Mouse (Mus musculus): ENCODE results near the gene Dgkh. TPM values are rescaled to one million over a fixed set of nuclear protein-coding genes. Genes with fewer than 3 reads are reported as not detected.
"Not testable (repeated sequence)": the region's sequence is repeated elsewhere in the genome, so short reads cannot be mapped to it uniquely, and the experiment has no call there.

The Dgkh gene
- polyA plus RNA-seq, 1 experiment from 2014 or later: 4.4 TPM

- Histone ChIP-seq H3K4me2 (ENCODE audit: low read depth, low read length) (peak overlapping the region; percentile 96), H3K9ac (ENCODE audit: low read depth, low read length) (peak overlapping the region; percentile 71; the same call in 1 of the 2 replicates), H3K4me1 (ENCODE audit: control insufficient read depth, insufficient read depth, low read length) (no peaks in the 10 kb centered on the region), H3K9me3 (ENCODE audit: control insufficient read depth, low read length) (no peaks in the 10 kb centered on the region), H3K36me3 (ENCODE audit: control insufficient read depth, insufficient read depth, low read length) (no peaks in the 10 kb centered on the region), H3K27me3 (replicated peaks; ENCODE audit: control insufficient read depth, insufficient read depth, low read length) (no peaks in the 10 kb centered on the region), H3K27ac (replicated peaks; ENCODE audit: low read depth, low read length) (no peak overlapping the region), H3K4me3 (ENCODE audit: low read depth, low read length) (peak overlapping the region; percentile 71)
- DNase-seq (ENCODE audit: low spot score) (no peak), ATAC-seq (ENCODE audit: low read depth) (no peak)
- WGBS: 15% methylated on average over 13 of the region's 13 CpGs
Measured at GRCm38 (mm10) chr14:78725976-78726375, 6.6 kb downstream of the Dgkh start.

GRCm38 (mm10) chr14:78725307-78725956 is 7.1 kb downstream of the Dgkh start:
- WGBS: 2% methylated on average over 24 of the region's 26 CpGs
- Histone ChIP-seq H3K9ac (ENCODE audit: low read depth, low read length) (peak overlapping the region; percentile 71), H3K27me3 (replicated peaks; ENCODE audit: control insufficient read depth, insufficient read depth, low read length) (no peaks in the 10 kb centered on the region), H3K4me1 (ENCODE audit: control insufficient read depth, insufficient read depth, low read length) (no peaks in the 10 kb centered on the region), H3K27ac (replicated peaks; ENCODE audit: low read depth, low read length) (no peak overlapping the region), H3K36me3 (ENCODE audit: control insufficient read depth, insufficient read depth, low read length) (no peaks in the 10 kb centered on the region), H3K4me2 (ENCODE audit: low read depth, low read length) (peak overlapping the region; percentile 96), H3K9me3 (ENCODE audit: control insufficient read depth, low read length) (no peaks in the 10 kb centered on the region), H3K4me3 (ENCODE audit: low read depth, low read length) (peak overlapping the region; percentile 71)
- DNase-seq (ENCODE audit: low spot score) (peak; percentile 46), ATAC-seq (ENCODE audit: low read depth) (peak; percentile 41)

- Histone ChIP-seq H3K9me3 (ENCODE audit: control insufficient read depth, low read length) (no peaks in the 10 kb centered on the region), H3K27me3 (replicated peaks; ENCODE audit: control insufficient read depth, insufficient read depth, low read length) (no peaks in the 10 kb centered on the region), H3K4me1 (ENCODE audit: control insufficient read depth, insufficient read depth, low read length) (no peaks in the 10 kb centered on the region), H3K4me2 (ENCODE audit: low read depth, low read length) (peak overlapping the region; percentile 96), H3K9ac (ENCODE audit: low read depth, low read length) (peak overlapping the region; percentile 71), H3K4me3 (ENCODE audit: low read depth, low read length) (peak overlapping the region; percentile 71), H3K27ac (replicated peaks; ENCODE audit: low read depth, low read length) (no peak overlapping the region; the same call in 1 of the 2 replicates), H3K36me3 (ENCODE audit: control insufficient read depth, insufficient read depth, low read length) (no peaks in the 10 kb centered on the region)
- WGBS: 2% methylated on average over 42 of the region's 52 CpGs
- peak; percentile 88 for ATAC-seq (ENCODE audit: low read depth)
- peak; percentile 55 for DNase-seq (ENCODE audit: low spot score)
Measured at GRCm38 (mm10) chr14:78724414-78725306, 7.9 kb downstream of the Dgkh start.

GRCm38 (mm10) chr14:78723655-78724054 is 8.9 kb downstream of the Dgkh start:
- not testable (repeated sequence) for H3K9ac ChIP-seq (ENCODE audit: low read depth, low read length); H3K36me3 ChIP-seq (ENCODE audit: control insufficient read depth, insufficient read depth, low read length); H3K4me3 ChIP-seq (ENCODE audit: low read depth, low read length); ATAC-seq (ENCODE audit: low read depth); DNase-seq (ENCODE audit: low spot score); H3K4me1 ChIP-seq (ENCODE audit: control insufficient read depth, insufficient read depth, low read length); H3K9me3 ChIP-seq (ENCODE audit: control insufficient read depth, low read length); H3K27me3 ChIP-seq (replicated peaks; ENCODE audit: control insufficient read depth, insufficient read depth, low read length); H3K27ac ChIP-seq (replicated peaks; ENCODE audit: low read depth, low read length); H3K4me2 ChIP-seq (ENCODE audit: low read depth, low read length)
- WGBS: 93% methylated on average over 4 of the region's 4 CpGs

GRCm38 (mm10) chr14:78722031-78722430 is 10.5 kb downstream of the Dgkh start:
- Histone ChIP-seq H3K4me3 (ENCODE audit: low read depth, low read length) (no peak overlapping the region), H3K27ac (replicated peaks; ENCODE audit: low read depth, low read length) (no peak overlapping the region), H3K9ac (ENCODE audit: low read depth, low read length) (no peak overlapping the region), H3K27me3 (replicated peaks; ENCODE audit: control insufficient read depth, insufficient read depth, low read length) (no peaks in the 10 kb centered on the region), H3K36me3 (ENCODE audit: control insufficient read depth, insufficient read depth, low read length) (no peaks in the 10 kb centered on the region), H3K4me2 (ENCODE audit: low read depth, low read length) (no peak overlapping the region), H3K4me1 (ENCODE audit: control insufficient read depth, insufficient read depth, low read length) (no peaks in the 10 kb centered on the region), H3K9me3 (ENCODE audit: control insufficient read depth, low read length) (no peaks in the 10 kb centered on the region)
- 73% methylated on average over 2 of the region's 5 CpGs for WGBS
- no peak for ATAC-seq (ENCODE audit: low read depth)
- DNase-seq (ENCODE audit: low spot score): no peak

GRCm38 (mm10) chr14:78716035-78716434 is 16.5 kb downstream of the Dgkh start:
- H3K4me2 ChIP-seq (ENCODE audit: low read depth, low read length): no peak overlapping the region
- no peak for DNase-seq (ENCODE audit: low spot score)

GRCm38 (mm10) chr14:78712565-78713148 is 19.9 kb downstream of the Dgkh start:
- H3K36me3 ChIP-seq (ENCODE audit: control insufficient read depth, insufficient read depth, low read length): no peaks in the 10 kb centered on the region
- DNase-seq (ENCODE audit: low spot score) (no peak), ATAC-seq (ENCODE audit: low read depth) (no peak)
- no peak overlapping the region for H3K9ac ChIP-seq (ENCODE audit: low read depth, low read length)
- WGBS: 55% methylated on average over 20 of the region's 20 CpGs
- no peak overlapping the region for H3K4me2 ChIP-seq (ENCODE audit: low read depth, low read length)
- no peaks in the 10 kb centered on the region for H3K9me3 ChIP-seq (ENCODE audit: control insufficient read depth, low read length)
- no peaks in the 10 kb centered on the region for H3K4me1 ChIP-seq (ENCODE audit: control insufficient read depth, insufficient read depth, low read length)
- H3K27ac ChIP-seq (replicated peaks; ENCODE audit: low read depth, low read length): no peak overlapping the region
- H3K4me3 ChIP-seq (ENCODE audit: low read depth, low read length): no peak overlapping the region
- H3K27me3 ChIP-seq (replicated peaks; ENCODE audit: control insufficient read depth, insufficient read depth, low read length): no peaks in the 10 kb centered on the region

More at GRCm38 (mm10) chr14:78716035-78716434, 16.5 kb downstream of the Dgkh start:
- no peaks in the 10 kb centered on the region for H3K27me3 ChIP-seq (replicated peaks; ENCODE audit: control insufficient read depth, insufficient read depth, low read length)
- H3K27ac ChIP-seq (replicated peaks; ENCODE audit: low read depth, low read length): no peak overlapping the region
- no peak for ATAC-seq (ENCODE audit: low read depth)
- H3K4me3 ChIP-seq (ENCODE audit: low read depth, low read length): no peak overlapping the region
- H3K36me3 ChIP-seq (ENCODE audit: control insufficient read depth, insufficient read depth, low read length): no peaks in the 10 kb centered on the region
- H3K4me1 ChIP-seq (ENCODE audit: control insufficient read depth, insufficient read depth, low read length): no peaks in the 10 kb centered on the region
- 87% methylated on average over 7 of the region's 7 CpGs for WGBS
- no peaks in the 10 kb centered on the region for H3K9me3 ChIP-seq (ENCODE audit: control insufficient read depth, low read length)
- H3K9ac ChIP-seq (ENCODE audit: low read depth, low read length): no peak overlapping the region

- no peak for ATAC-seq (ENCODE audit: low read depth)
Measured at GRCm38 (mm10) chr14:78710647-78711046, 21.9 kb downstream of the Dgkh start.

More at GRCm38 (mm10) chr14:78710647-78711046, 21.9 kb downstream of the Dgkh start:
- Histone ChIP-seq H3K36me3 (ENCODE audit: control insufficient read depth, insufficient read depth, low read length) (no peaks in the 10 kb centered on the region), H3K27me3 (replicated peaks; ENCODE audit: control insufficient read depth, insufficient read depth, low read length) (no peaks in the 10 kb centered on the region), H3K9ac (ENCODE audit: low read depth, low read length) (no peak overlapping the region), H3K4me1 (ENCODE audit: control insufficient read depth, insufficient read depth, low read length) (no peaks in the 10 kb centered on the region), H3K9me3 (ENCODE audit: control insufficient read depth, low read length) (no peaks in the 10 kb centered on the region), H3K4me3 (ENCODE audit: low read depth, low read length) (no peak overlapping the region), H3K27ac (replicated peaks; ENCODE audit: low read depth, low read length) (no peak overlapping the region), H3K4me2 (ENCODE audit: low read depth, low read length) (no peak overlapping the region)
- DNase-seq (ENCODE audit: low spot score): no peak
- WGBS: 71% methylated on average over 4 of the region's 4 CpGs

Measured in embryonic facial prominence, embryonic 14.5 days (tissue).